Mouse (Mus musculus) olfactory bulb, adult 2 months (tissue): Measurements from ENCODE around the gene Atl3.

Experiments used
- CTCF ChIP-seq: fragments of 200-500 bp; IDR thresholded peaks from 2 replicates; pipeline ENCODE4 v1.5.1; 2012; ENCODE audit warnings: low read depth, mild to moderate bottlenecking, low read length, moderate library complexity; ENCODE audit not compliant: insufficient read depth
- POLR2A ChIP-seq: fragments of 200-500 bp; IDR thresholded peaks from 2 replicates; pipeline ENCODE4 v1.6.1; 2012; ENCODE audit warnings: mild to moderate bottlenecking, low read depth, low read length, moderate library complexity; ENCODE audit not compliant: insufficient read depth

DNA sequence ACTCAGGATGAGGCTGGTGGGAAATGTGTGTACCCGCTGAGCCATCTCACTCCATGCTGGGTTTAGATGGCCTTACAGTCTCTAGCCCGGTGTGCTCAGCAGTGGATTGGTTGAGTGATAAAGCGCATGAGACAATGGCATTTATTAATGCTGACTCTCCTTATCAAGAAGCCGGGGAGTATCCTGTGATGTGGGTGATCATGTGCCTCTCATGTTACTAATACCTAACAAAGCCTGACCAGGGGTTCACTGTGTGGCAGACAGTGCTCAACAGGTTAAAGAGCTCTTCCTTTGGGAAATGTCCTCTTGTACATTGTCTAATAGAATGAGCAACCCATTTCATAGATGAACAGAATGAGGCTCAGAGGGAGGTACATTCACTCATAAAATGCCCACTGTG, 61.0 kb downstream of the Atl3 start:
- TF ChIP-seq CTCF (no peak), POLR2A (no peak)
